Mouse (Mus musculus): ENCODE data around the gene 4933428M09Rik. TPM values are rescaled to one million over a fixed set of nuclear protein-coding genes. Genes with fewer than 3 reads are reported as not detected.
"Not testable (repeated sequence)": the region's sequence is repeated elsewhere in the genome, so short reads cannot be mapped to it uniquely, and the experiment has no call there.

4933428M09Rik gene
- not detected for total RNA-seq (2021)
- long read RNA-seq = 0 reads

- DNase-seq (ENCODE audit: low spot score in 2 of 2) = no peak
Observed at GRCm38 (mm10) chrX:139178928-139179327, at the start of gene 4933428M09Rik. Gene 4933428M09Rik (plus strand): TSS chrX:139179228.

- DNase-seq (ENCODE audit: low spot score in 2 of 2) = peak; percentile 4 to 12
Observed at GRCm38 (mm10) chrX:139134031-139134430, 45.0 kb upstream of the 4933428M09Rik start.

- DNase-seq (ENCODE audit: low spot score in 2 of 2) = not testable (repeated sequence)
Observed at GRCm38 (mm10) chrX:139191506-139191905, 12.5 kb downstream of the 4933428M09Rik start.

GRCm38 (mm10) chrX:139194572-139195279 lies 15.7 kb downstream of the 4933428M09Rik start:
- no peak for DNase-seq (ENCODE audit: low spot score in 2 of 2)

- DNase-seq (ENCODE audit: low spot score in 2 of 2) = not testable (repeated sequence)
Observed at GRCm38 (mm10) chrX:139209191-139209828, 30.3 kb downstream of the 4933428M09Rik start.

GRCm38 (mm10) chrX:139209829-139210225 lies 30.8 kb downstream of the 4933428M09Rik start, which contains the start of gene Mum1l1:
Gene Mum1l1 (plus strand): TSS chrX:139210042.
- DNase-seq (ENCODE audit: low spot score in 2 of 2) = peak; percentile 38 to 53

GRCm38 (mm10) chrX:139214765-139215164 lies 35.7 kb downstream of the 4933428M09Rik start:
- DNase-seq (ENCODE audit: low spot score in 2 of 2) = no peak

- DNase-seq (ENCODE audit: low spot score in 2 of 2) = no peak
Observed at GRCm38 (mm10) chrX:139216409-139216808, 37.4 kb downstream of the 4933428M09Rik start.

GRCm38 (mm10) chrX:139216991-139217593 lies 38.1 kb downstream of the 4933428M09Rik start:
- DNase-seq (ENCODE audit: low spot score in 2 of 2) = peak; percentile 50 to 69

- DNase-seq (ENCODE audit: low spot score in 2 of 2) = no peak
Observed at GRCm38 (mm10) chrX:139217776-139218175, 38.7 kb downstream of the 4933428M09Rik start.

- peak; percentile 40 to 61 for DNase-seq (ENCODE audit: low spot score in 2 of 2)
Observed at GRCm38 (mm10) chrX:139219017-139219416, 40.0 kb downstream of the 4933428M09Rik start.

- DNase-seq (ENCODE audit: low spot score in 2 of 2) = no peak
Observed at GRCm38 (mm10) chrX:139220830-139221229, 41.8 kb downstream of the 4933428M09Rik start.

- DNase-seq (ENCODE audit: low spot score in 2 of 2) = no peak
Observed at GRCm38 (mm10) chrX:139221893-139222292, 42.9 kb downstream of the 4933428M09Rik start.

Other genes with a start within 250 kb of the 4933428M09Rik start
- not detected for gene Serpina7, start 94.0 kb upstream of the 4933428M09Rik start, total RNA-seq (2021)
- not detected for gene 4930513O06Rik, start 93.0 kb upstream of the 4933428M09Rik start, total RNA-seq (2021)
- 1 to 10 TPM; 4.9 to 6.2 TPM for gene Mum1l1, start 30.8 kb downstream of the 4933428M09Rik start, total RNA-seq (2021)
- not detected for gene Trap1a, start 154.5 kb downstream of the 4933428M09Rik start, total RNA-seq (2021)

Data from layer of hippocampus, postnatal 10 days (tissue).